Mouse (Mus musculus) C2C12 (cell line): ENCODE measurements around the gene Sgk2.

Experiments used
- CEBPB ChIP-seq: IDR thresholded peaks from one replicate; pipeline ENCODE4 v1.6.1; 2011; ENCODE audit warnings: low read depth, mild to moderate bottlenecking, control low read depth, moderate library complexity
- CTCF ChIP-seq: IDR thresholded peaks from one replicate; pipeline ENCODE4 v1.5.1; 2011; ENCODE audit not compliant: control insufficient read depth, insufficient read depth, insufficient read length
- FOSL1 ChIP-seq: IDR thresholded peaks from one replicate; pipeline ENCODE4 v1.8.0; 2011; ENCODE audit warnings: mild to moderate bottlenecking, low read length; ENCODE audit not compliant: poor library complexity, insufficient read depth, severe bottlenecking
- MAX ChIP-seq: IDR thresholded peaks from one replicate; pipeline ENCODE4 v1.6.1; 2011; ENCODE audit warnings: mild to moderate bottlenecking, control low read depth
- USF1 ChIP-seq: IDR thresholded peaks from one replicate; pipeline ENCODE4 v1.6.1; 2011; ENCODE audit warnings: low read depth, mild to moderate bottlenecking, control low read depth, moderate library complexity

- TF ChIP-seq USF1 (no peak), FOSL1 (no peak), CTCF (no peak), CEBPB (no peak), MAX (no peak)
These were observed 43.2 kb upstream of the Sgk2 start for GRCm38 (mm10) chr2:162943931-162944330.
